Mouse (Mus musculus): ENCODE measurements around the gene Wdr24.
A peak's percentile ranks its signal among the peaks of the same experiment; 100 is the strongest.

The Wdr24 gene

DNA sequence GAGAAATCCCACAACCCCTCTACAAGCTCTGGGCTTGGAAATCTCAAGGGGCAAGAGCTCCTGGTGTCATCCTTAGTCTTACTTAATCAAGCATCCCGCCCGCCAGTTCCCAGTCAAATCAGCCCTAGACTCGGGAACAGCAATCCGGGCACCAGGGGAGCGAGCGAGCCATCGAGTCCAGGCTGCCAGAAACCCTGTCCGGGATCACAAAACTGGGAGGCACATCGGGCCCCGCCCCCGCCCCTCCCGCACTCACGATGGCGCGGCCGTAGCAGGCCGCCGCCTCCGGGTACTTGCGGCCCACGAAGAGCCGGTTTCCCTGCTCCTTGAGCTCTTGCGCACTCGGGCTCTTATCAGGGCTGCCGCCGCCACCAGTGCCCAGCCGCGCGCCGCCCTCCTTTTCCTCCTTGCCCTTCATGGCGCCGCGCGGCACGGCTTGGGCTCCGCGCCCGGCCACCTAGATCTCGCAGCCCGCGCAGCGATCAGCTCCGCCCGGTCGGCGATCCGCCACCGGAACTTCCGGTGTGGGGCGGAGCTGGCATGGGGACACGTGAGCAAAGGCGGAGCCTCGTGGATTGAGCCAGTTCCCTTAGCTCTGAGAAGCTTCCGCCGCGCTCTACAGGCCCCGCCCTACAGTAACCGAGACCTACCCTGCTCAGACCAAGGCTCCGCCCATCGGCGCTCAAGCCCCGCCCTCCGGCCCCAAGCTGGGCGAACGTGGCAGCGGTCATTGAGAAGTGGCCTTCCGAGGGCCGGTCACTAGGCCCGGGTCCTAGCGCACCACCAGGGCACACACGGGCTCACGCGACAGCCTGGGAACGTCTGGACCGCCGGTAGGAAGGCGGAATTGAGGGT is 9.2 kb downstream of the Wdr24 start:
- peak; percentile 100 for DNase-seq

DNA sequence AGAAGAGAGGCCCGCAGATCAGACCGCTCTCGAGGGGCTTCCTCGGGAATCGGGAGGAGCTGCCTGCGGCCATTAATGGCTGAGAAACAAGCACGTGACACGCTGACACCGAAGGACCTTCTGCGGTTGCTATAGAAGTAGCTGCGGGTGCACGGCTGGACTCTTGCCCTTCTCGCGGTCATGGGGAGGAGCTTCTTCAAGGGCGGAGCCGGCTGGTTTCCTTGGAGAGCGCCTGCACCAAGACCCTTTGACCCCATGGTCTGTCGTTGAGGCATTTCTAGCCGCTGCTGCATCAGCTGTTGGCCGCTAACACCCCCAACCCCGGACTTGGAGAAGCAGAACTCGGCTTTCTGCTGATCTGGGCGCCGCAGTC is 9.8 kb downstream of the Wdr24 start, which contains the start of gene Stub1:
TSS of gene Stub1 (minus strand) at position 114 of the 373 bp plus-strand sequence.
- DNase-seq, result peak; percentile 89

DNA sequence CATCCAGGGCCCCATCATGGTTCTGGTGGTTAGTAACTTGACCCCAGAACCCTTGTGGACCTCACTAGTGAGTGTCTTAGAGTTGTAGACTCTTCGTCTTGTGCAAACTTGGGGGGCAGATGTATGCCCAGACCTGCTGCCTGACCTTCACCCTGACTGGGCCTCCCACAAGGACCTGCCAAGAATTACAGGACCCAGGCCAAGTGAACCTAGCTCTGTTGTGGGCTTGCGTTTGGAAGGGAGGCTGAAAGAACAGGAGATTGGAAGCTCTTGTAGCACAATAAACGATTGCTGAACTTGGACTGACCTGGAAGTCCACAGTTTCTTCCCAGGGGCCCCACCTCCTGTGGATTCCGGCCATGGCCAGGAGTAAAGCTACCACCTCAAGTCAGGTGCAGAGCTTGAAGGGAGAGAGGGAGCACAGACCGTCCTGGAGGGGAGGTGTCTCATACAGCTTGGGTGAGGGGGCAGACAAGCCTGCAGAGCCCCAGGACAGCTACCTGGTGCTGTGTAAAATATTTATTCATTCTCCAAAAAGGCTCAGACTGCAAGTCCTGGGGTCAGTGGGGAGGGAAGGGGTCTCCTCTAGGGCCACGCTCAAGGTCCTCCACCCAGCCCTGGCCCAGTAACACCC is 10.7 kb downstream of the Wdr24 start:
- DNase-seq, result no peak

DNA sequence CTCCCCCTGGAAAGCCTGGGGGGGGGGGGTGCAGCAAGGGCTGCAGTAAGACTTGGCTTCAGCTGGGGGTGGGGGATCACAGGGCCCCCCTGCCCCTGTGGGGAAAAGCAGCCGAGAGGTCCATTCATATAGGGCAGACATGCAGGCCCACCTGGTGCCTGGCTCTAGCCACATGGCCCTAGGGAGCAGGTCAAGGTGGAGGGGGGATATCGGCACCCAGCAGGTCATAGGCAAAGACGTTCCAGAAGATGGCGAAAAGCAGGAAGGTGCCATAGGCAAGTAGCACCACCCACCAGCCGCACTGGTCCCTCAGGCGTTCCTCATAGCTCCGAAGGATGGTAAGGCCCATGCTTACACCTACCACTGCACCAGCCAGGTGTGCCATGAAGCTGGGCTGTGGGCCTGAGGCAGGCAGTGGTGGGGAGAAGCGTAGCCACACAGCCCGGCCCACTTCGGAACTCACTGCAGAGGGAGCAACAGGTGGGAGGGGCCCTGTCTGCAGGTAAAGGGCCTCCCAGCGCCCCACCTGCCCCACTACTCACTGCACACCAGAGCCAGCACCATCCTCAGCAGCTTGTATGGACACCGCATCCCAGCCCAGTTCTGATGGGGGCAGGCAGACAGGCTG is 11.3 kb downstream of the Wdr24 start:
- DNase-seq, result no peak

DNA sequence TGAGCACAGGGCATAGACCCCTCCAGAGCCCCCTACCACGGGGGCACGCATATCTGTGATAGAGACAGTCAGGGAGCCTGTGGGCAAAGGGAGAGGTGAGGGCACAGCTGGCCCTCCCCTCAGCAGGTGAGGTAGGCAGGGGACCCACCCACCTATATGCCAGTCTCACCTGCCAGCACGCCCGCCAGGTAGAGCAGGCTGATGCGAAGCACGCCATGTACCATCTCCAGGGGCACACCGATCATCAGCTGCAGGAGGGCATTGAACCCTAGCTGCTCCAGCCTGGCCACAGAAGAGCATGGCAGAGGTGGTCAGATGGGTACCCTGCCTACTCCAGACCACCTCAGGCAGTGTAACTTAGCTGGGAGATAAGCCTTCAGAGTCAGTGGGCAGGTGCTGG is 11.9 kb downstream of the Wdr24 start:
- DNase-seq, result no peak

DNA sequence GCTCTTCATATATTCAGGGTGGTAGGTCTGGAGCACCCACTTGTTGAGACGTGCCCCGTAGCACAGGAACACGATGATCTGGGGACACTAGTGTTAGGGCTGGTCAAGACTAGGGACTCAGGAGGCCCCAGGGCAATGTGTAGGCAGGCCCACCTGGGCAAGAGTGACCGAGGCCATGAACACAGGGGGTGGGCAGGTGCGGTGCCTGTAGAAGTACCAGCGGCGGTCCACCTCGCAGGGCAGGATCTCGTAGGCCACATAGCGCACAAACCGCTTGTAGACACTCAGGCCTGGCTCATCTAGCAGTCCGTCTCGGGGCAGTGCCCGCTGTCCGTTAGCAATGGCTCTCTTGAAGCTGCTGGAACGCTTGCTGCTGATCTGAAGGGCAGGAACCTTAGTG is 12.4 kb downstream of the Wdr24 start:
- DNase-seq, result no peak

DNA sequence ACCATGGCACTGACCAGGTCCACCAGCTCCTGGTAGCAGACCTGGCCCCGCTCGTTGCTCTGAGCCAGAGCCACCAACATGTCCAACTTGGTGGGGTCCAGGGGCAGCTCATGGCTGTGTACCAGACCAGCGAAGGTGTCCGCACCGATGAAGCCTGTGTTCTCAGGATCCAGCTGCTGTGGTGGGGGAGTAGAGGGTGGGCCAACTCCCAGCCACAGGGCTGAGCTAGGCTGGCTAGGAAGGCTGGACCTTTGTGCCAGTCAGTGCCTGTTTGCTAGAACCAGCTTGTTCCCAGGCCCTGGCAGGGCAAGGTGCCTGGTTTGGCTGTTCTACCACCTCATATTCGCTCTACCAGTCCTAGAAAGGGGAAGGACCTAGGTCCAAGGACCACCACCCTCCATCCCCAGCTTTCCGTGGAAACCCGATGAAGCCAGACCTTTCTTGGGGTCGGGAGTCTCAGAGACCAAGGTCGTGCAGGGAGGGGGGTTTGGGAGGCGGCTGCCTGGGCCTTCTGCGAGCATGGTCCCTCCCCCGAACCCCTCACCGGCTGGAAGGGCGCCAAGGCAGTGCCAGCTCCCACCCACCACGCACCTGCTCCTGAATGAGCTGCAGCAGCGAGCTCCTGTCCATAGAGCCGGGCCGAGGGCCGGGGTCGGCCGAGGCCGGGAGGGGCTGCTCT is 13.1 kb downstream of the Wdr24 start:
- no peak for DNase-seq

DNA sequence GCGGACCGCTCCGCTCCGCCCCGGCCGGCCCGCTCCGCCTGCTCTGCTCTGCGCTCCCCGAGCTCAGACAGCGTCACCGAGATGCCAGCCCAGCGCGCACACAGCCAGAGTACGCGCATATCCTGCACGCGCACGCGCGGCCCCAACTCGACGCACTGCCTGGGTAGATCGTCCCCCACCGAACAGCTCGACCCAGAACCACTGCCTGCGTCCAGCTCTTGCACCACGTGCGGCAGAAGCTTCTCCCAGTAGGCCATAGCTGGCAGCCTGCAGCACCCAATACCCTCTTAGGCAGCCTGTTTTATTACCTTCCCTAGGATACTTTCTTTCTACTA is 13.6 kb downstream of the Wdr24 start, which contains the start of gene Rhbdl1:
TSS of gene Rhbdl1 (minus strand) at position 220 of the 335 bp plus-strand sequence.
- peak; percentile 57 for DNase-seq

DNA sequence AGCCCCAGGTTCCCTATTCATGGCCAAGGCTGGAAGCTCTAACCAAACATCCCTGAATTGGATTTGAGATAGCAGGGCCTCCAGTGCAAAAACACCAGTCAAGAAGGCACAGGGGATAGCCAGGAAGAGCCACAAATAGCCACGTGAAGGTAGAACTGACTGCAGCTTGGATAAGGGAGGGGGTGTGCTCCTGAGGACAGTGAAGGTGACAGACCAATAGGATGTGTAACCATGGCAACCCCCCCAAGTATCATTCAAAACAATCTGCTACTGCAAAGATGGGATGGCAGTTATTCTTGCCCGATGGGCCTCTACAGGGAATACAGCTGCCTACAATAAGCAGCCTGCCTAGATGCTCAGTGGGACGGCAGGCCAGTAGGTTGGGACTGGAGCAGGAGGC is 14.1 kb downstream of the Wdr24 start:
- no peak for DNase-seq

DNA sequence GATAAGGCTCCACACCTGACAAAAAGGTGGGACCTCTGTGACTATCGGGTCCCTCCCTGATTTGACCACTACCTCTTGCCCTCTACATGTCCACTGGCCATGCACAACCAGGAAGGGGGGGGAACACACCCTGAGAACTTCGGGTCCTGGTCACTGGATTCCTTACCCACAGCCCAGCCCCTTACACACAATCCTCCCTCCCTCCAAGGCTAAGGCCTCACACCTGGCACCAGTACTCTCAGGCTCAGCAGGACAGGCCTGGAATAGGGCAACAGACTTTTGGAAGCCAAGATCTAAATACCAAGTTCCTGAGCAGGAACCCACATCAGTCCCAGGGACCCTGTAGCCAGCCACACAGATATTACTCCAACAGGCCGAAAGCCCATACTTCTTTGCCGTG is 15.5 kb downstream of the Wdr24 start:
- DNase-seq, result no peak

DNA sequence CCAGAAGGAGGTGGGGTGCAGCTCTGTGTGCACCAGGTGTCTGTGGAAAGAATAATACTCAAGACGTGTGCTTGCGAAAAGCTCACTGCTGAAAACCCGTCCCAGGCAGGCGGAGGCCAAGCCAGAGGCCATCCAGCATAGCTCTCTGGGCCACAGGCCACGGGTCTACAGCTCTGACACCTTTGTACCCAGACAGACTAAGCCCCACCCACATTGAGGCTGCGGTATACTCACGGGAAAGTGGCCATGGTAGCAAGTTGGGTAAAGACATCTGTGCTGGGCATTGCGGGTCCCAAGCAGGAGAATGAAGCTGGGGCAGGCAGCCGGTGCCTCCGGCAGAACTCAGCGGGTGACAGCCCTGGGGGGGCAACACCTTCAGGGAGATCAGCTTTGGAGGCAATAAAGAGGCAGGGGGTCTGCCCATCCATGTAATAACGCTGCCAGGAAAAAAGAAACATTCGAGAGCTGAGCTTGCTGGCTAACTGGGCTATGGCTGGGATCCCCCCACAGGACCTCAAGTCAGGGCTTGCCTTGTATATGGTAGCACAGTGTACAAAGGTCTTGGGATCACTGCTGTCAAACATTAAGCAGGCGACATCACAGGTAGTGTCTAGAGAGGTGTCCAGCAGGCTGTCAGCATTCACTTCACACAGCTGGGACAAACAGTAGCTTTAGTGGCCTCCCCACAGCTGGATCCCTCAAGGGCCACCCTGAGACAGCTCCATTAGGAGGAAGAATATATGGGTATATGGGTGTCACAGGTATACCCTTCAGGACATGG is 16.2 kb downstream of the Wdr24 start:
- no peak for DNase-seq

DNA sequence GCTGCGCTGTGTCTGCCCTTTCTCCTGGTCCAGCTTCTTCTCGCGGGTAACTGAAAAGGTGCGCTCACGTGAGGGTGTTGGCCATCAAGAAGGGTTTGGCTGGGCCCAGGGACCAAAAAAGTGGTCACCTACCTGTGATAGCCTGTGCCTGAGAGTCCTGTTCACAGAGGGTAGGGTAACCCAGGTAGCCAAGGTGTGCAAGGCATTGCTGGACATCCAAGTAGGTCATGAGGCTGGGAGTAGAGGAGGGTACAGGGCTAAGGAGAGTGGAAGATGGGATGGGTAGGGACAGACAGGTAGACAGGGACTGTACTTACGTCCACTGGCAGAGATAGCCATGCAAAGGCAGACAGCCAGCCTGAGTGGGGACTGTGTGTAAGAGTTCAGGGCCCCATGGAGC is 17.1 kb downstream of the Wdr24 start:
- no peak for DNase-seq

DNA sequence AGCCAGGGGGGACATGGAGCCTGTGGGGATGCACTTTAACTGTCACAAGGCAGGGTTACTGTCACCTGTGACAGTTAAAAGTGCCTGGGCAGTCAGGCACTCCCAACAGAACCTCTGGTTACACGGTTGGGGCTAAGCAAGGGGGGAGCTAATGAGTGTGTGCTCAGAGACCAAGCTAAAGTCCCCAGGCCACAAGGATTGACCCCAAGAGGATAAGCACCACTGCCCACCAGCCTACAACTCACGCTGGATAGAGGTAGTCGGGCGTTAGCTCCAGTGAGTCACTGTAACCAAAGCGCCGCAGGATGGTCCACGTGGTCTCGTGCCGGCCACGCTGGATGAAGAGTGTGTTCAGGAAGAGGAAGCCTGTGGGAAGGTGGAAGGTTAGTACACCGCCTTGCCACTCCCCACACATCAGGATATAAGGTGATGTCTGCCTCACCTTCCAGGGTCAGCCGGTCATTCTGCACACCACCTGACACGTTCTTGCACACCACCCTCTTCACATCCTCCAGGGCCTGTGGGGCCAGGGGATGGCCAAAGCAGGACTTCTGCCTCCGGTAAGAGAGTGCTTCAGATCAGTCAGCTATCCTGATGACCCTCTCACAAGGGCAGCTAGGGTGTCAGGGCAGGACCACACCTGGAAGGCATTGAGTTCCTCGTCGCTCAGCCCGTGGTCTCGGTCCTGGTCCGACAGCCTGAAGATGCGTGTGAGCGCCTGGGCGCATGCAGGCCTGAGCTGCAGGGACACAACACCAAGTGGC is 17.9 kb downstream of the Wdr24 start, which contains the start of gene Gm20683:
TSS of gene Gm20683 (minus strand) at position 647 of the 764 bp plus-strand sequence.
- DNase-seq, result no peak

DNA sequence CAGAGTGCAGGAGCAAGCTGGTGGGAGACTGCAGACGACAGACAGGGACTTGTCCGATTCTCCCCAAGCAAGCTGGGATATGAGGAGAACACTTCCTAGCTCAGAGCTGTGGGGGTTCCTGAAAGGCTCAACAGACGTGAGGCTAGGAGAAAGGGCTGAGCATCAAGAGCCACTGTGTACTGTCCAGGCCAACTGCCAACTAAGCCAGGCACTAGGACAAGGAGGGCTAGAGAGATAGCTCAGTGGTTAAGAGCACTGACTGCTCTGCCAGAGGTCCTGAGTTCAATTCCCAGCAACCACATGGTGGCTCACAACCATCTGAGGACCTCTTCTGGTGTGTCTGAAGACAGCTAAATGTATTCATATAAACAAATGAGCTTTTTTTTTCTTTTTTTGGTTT is 19.1 kb downstream of the Wdr24 start:
- DNase-seq, result no peak

DNA sequence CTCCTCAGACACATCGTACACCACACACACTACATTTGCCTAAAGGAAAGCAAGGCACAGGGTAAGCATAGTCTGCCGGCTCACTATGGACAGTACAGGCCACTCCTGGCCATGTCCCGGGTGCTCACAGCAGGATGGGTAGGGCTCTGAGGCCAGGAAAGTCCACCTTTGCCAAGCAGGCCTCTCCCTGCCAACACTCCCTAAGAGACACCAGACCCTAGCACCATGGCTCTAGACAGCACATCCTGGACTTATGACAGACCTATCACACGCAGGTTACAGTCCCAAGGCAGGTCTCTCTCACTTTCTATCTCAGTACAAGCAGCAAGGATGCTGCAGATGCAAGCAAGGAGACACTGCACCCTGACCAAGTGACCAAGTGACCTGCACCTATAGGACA is 19.7 kb downstream of the Wdr24 start:
- DNase-seq, result no peak

DNA sequence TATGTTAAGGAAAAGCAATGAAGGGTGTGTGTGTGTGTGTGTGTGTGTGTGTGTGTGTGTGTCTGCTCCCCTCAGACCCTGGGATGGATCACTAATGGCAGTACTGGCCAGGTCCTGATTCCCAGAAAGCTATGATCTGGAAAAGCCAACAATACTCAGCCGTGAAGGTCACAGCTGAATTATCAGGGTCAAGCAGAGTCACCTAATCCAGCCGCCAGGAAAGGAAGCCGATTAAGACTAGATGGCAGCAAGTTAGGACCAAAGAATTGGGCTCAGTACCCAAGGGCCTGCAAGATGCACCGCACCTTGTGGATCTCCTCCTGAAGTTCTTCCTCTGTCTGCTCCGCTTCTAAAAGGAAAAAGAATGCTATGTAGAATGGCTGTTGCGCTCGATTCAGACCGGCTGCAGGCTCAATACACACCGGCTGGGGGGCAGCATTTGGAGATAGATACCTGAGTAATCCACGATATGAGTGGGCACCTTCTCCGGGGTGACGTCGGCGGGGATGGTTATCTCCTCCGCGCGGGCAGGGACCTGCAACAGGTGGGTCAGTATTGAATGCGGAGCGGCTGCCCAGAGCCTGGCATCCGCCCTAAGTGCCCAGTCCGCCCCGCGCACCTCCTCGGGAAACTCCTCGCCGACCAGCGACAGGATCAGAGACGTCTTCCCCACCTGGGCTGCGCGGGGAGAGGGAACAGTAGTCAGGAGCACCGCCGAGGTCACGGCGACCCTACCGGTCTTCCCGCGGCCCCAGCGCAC is 20.4 kb downstream of the Wdr24 start:
- no peak for DNase-seq

DNA sequence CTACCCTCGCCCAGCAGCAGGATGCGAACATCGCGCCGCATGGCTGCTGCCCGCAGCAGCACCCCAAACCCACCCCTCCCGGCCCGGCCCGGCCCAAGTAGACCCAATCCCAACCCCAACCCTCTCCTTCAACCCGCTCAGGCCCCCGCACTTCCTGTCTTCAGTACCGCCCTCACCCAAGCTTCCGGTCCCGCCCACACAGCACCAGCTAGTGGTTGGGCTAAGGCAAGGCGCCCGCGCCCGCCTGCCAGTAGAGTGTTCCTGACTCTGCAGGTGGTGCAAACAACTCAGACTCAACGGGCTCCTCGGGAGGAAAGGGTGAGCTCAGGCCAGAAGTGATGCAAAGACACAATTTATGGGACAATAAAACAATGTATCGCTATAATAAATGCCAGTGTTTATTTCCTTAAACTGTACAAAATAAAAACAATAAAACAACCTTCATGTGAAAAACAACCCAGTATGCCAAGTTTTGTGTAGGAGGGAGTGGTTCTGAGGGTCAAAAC is 21.0 kb downstream of the Wdr24 start, which contains the start of gene Rhot2:
TSS of gene Rhot2 (minus strand) at position 456 of the 506 bp plus-strand sequence.
- DNase-seq, result peak; percentile 96

DNA sequence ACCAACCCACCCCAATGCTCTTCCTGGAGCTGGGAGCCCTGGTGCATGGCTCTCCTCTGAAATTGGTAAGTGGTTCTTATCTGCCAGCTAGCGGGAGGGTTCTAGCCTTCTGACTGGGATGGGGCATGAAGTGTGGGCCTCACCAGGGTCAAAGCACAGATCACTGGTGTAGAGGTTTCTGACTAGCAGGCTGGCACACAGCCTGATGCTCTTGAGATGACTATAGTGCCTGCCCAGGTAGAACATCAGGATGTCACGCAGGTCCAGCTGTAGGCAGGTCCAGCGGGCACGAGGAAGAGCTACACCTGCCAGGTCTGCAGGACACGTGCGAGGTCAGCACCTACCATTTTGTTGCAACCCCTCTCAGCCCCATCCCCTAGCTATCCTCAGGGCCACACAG is 36.8 kb downstream of the Wdr24 start:
- DNase-seq, result no peak

DNA sequence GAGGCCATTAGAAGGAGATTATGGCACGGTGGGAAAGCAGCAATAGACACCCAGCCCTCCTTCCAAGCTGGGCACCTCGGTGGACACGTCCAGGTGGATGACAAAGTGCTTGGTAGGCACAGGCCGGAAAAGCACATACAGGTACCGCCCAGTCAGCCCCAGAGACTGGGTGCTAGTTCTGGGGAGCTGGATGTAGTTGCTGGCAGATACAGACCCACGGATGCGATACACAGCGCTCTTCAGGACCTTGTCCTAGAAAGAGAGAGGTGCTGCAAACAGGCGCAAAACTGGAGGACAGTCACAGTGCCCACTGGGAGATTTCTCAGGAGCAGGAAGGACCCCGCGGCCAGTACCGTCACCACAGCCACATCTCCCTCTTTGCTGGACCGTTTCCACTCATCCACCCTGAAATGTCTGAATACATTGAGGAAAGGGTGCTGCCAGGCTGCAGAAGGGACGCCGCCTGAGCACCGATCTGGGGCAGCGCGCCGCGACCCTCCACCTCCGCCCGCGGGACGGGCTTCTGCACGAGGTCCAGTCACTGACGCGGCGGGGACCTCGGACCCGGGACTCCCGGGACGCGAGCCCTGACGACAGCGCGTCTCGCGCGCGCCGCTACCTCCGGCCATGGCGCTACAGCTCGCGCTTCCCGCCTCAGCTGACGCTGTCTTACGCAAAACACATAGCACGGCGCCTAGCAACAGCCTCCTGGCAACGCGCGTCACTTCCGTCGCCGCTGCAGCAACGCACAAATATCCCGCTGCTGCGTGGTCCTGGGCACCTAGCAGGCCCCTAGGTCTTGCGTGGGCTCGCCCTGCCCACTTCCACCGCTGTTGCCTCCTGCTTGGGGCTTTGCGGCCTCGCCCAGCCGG is 37.6 kb downstream of the Wdr24 start, which contains the start of gene Wdr90:
TSS of gene Wdr90 (minus strand) at position 670 of the 872 bp plus-strand sequence.
- peak; percentile 91 for DNase-seq

Data from lung, postnatal 14 days (tissue).